ENCODE assay signal across 10 mouse cellular contexts in genomic region chr7:65010275-65010674, GRCm38 (mm10).
"Had no signal": no experiment of that assay in that cellular context is flagged by ENCODE, and none has a peak within 500 bp of the region (broad histone marks: within the 10 kb centered on the region; RNA-seq: fewer than 3 reads in every experiment).

No protein-coding gene starts in this region.

- DNase-seq: kidney, adult 8-10 months; kidney, postnatal 36 days; left cerebral cortex, postnatal 4 days; lung, embryonic 14.5 days; lung, postnatal 10 days; right cerebral cortex, postnatal 14 days; thymus, adult 2 months; thymus, postnatal 4 days had no signal

- ATAC-seq: inflammation-experienced regulatory T-cells, adult 6 months; liver, embryonic 12.5 days had no signal
